Mouse (Mus musculus) heart, adult 18-20 months (tissue): ENCODE results near the gene Ap2b1. TPM values are rescaled to one million over a fixed set of nuclear protein-coding genes. Genes with fewer than 3 reads are reported as not detected.
A peak's percentile ranks its signal among the peaks of the same experiment; 100 is the strongest.

Experiments
- DNase-seq, 2 experiments: peaks; one replicate each; pipeline ENCODE4 v3.0.0; 2021 to 2022; ENCODE audit warnings: mixed read lengths in 1 of 2
- total RNA-seq, 2 experiments: library from RNA; stranded (reverse); gene quantifications; 2 replicates each; pipeline ENCODE4 v1.2.3; 2021

Gene Ap2b1
- total RNA-seq, 2 experiments from 2014 or later: 46.7 to 47.2 TPM

GRCm38 (mm10) chr11:83394802-83395439 is 96.1 kb downstream of the Ap2b1 start:
- no peak for DNase-seq

GRCm38 (mm10) chr11:83397626-83398025 is 98.8 kb downstream of the Ap2b1 start:
- DNase-seq: peak; percentile 58 to 62

- DNase-seq: no peak
These were observed 99.9 kb downstream of the Ap2b1 start for GRCm38 (mm10) chr11:83398724-83399123.

GRCm38 (mm10) chr11:83403787-83404186 is 105.0 kb downstream of the Ap2b1 start:
- DNase-seq: no peak

- no peak for DNase-seq
These were observed 107.6 kb downstream of the Ap2b1 start for GRCm38 (mm10) chr11:83406391-83406790.

- no peak for DNase-seq
These were observed 109.4 kb downstream of the Ap2b1 start for GRCm38 (mm10) chr11:83408242-83408641.

GRCm38 (mm10) chr11:83409087-83409754 is 110.4 kb downstream of the Ap2b1 start, which contains the start of gene Rasl10b:
Rasl10b (plus strand) TSS chr11:83409137.
- peak; percentile 61 to 66 for DNase-seq

GRCm38 (mm10) chr11:83409792-83410291 is 111.0 kb downstream of the Ap2b1 start:
- peak in 1 of 2 experiments; percentile 23 for DNase-seq

GRCm38 (mm10) chr11:83410510-83410909 is 111.7 kb downstream of the Ap2b1 start:
- no peak for DNase-seq

- peak in 1 of 2 experiments; percentile 66 for DNase-seq
These were observed 118.3 kb downstream of the Ap2b1 start for GRCm38 (mm10) chr11:83417080-83417479.

- no peak for DNase-seq
These were observed 118.9 kb downstream of the Ap2b1 start for GRCm38 (mm10) chr11:83417708-83418107.

- DNase-seq: no peak
These were observed 119.7 kb downstream of the Ap2b1 start for GRCm38 (mm10) chr11:83418566-83418965.

GRCm38 (mm10) chr11:83420338-83420737 is 121.5 kb downstream of the Ap2b1 start:
- DNase-seq: no peak

GRCm38 (mm10) chr11:83421305-83421704 is 122.5 kb downstream of the Ap2b1 start:
- DNase-seq: peak; percentile 49 to 84

GRCm38 (mm10) chr11:83424681-83425080 is 125.9 kb downstream of the Ap2b1 start:
- DNase-seq: peak; percentile 62 to 87

GRCm38 (mm10) chr11:83426964-83427363 is 128.1 kb downstream of the Ap2b1 start:
- DNase-seq: no peak

- DNase-seq: no peak
These were observed 130.5 kb downstream of the Ap2b1 start, which contains the start of gene Gas2l2 for GRCm38 (mm10) chr11:83429355-83429754. Gas2l2 (minus strand) TSS chr11:83429455.

- DNase-seq: no peak
These were observed 133.7 kb downstream of the Ap2b1 start for GRCm38 (mm10) chr11:83432533-83432932.

GRCm38 (mm10) chr11:83437377-83437776 is 138.6 kb downstream of the Ap2b1 start, which contains the start of gene 1700020L24Rik:
1700020L24Rik (plus strand) TSS chr11:83437677.
- no peak for DNase-seq

GRCm38 (mm10) chr11:83439426-83440060 is 140.7 kb downstream of the Ap2b1 start:
- DNase-seq: no peak

GRCm38 (mm10) chr11:83440081-83441064 is 141.5 kb downstream of the Ap2b1 start:
- peak; percentile 88 to 90 for DNase-seq
